Mouse (Mus musculus) cortical plate, adult 2 months (tissue): Measurements from ENCODE around the gene Kmt2b.

Experiments
- CTCF ChIP-seq: fragments of 200-500 bp; IDR thresholded peaks from 2 replicates; pipeline ENCODE4 v1.5.1; 2011; ENCODE audit warnings: mild to moderate bottlenecking, control low read depth, low read length; ENCODE audit not compliant: insufficient read depth; ENCODE audit errors: extremely low read depth
- POLR2A ChIP-seq: fragments of 200-500 bp; IDR thresholded peaks from 2 replicates; pipeline ENCODE4 v1.6.1; 2011; ENCODE audit warnings: mild to moderate bottlenecking, low read length, control low read depth; ENCODE audit not compliant: insufficient read depth; ENCODE audit errors: extremely low read depth

DNA sequence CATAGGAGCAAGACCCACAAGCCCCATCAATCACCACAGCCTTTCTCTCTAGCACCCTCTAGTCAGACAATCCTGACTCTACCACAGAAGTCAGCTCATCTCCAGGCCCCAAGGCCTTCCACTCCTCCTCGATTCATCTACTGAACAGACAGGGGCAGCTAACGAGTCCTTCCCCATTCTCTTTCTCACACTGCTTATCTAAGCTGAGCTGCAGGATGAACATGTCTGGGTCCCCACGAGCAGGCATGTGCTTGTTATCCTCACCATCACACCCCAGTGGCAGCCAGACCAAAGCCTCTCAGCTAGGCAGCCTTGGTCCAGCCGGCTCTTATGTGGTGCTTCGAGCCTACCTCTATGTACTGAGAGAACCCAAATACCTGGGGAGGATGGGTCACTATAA lies 16.1 kb downstream of the Kmt2b start:
- no peak for TF ChIP-seq POLR2A
- TF ChIP-seq CTCF: no peak
